Mouse (Mus musculus): ENCODE measurements around the gene Il17rd. TPM values are rescaled to one million over a fixed set of nuclear protein-coding genes. Genes with fewer than 3 reads are reported as not detected.

Il17rd gene
- total RNA-seq, 1 experiment from 2014 or later = 0.12 TPM

DNA sequence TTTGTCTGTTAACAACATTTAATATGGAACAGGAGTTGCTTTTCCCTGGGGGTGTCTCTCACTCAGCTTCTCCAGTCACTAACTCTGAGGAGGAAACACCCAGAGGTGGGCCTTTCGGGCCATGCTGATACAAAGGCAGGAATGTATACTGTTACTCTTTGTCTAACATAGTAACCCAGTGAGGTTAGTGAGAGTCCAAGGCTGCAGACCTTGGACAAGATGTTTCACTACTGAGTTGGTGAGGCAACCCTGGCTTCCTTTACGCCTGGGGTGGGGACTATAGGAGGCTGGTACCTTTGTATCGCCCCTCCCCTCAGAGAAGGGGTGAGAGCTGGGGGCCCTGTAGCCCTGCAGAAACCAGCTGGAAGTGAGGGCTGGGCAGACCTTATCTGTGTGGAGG is 83.9 kb downstream of the Il17rd start:
- no peak for ATAC-seq (ENCODE audit: extremely low read depth, insufficient number of reproducible peaks, low FRiP score, poor library complexity, severe bottlenecking)

DNA sequence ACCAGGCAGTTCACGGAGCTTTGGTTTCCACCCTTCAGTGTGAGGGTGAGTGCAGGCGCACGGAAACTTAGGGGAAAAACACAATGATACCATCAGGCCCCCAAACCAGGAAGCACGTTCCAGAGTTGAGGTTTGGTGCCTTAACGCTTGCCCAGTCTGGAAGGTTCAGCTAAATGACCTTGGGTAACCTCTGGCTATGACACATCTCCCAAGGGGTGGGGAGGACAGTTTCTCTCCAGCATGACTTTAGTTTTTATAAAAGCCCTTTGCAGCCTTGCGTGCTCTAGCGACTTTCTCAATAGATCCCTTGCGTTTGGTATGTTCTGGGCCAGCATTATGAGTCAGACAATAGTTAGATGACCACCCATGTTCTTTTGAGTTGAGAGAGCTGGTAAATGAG is 84.8 kb downstream of the Il17rd start:
- no peak for ATAC-seq (ENCODE audit: extremely low read depth, insufficient number of reproducible peaks, low FRiP score, poor library complexity, severe bottlenecking)

GRCm38 (mm10) chr14:27130031-27130430 is 91.3 kb downstream of the Il17rd start:
- ATAC-seq (ENCODE audit: extremely low read depth, insufficient number of reproducible peaks, low FRiP score, poor library complexity, severe bottlenecking) = no peak

DNA sequence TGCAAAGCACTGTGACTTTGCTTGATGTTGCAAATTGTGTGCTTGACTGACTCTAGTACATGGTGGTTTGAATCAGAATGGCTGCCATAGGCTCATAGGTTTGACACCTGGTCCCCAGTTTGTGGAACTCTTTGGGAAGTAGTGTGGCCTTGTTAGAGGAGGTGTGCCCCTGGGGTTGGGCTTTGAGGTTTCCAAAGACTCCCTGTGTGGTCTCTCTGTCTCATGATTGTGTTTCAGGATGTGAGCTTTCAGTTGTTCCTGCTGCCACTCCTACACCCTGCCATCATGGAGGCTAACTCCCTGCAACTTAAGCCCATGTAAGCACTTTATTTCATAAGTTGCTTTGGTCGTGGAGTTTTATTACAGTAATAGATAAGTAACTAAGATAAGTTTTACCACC is 91.9 kb downstream of the Il17rd start:
- ATAC-seq (ENCODE audit: extremely low read depth, insufficient number of reproducible peaks, low FRiP score, poor library complexity, severe bottlenecking) = no peak

- ATAC-seq (ENCODE audit: extremely low read depth, insufficient number of reproducible peaks, low FRiP score, poor library complexity, severe bottlenecking) = no peak
Measured at GRCm38 (mm10) chr14:27131521-27131920, 92.8 kb downstream of the Il17rd start.

DNA sequence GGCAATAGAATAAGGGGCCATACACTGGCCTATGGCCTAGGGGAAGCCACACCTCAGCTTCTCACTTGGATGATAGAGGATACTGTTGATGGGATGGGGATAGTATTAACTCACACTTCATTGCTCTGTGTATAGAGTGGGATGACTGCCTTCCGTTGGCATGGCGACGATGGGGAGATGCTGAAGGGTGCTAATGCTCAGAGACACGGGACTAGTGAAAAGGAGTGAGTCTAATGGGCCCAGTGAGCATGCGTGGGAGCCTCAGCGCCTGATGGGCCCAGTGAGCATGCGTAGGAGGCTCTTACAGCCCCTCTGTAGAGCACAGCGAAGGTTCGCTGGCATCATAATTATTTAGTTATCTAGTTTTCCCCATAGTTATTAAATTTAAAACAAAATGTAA is 100.2 kb downstream of the Il17rd start:
- ATAC-seq (ENCODE audit: extremely low read depth, insufficient number of reproducible peaks, low FRiP score, poor library complexity, severe bottlenecking) = no peak

- ATAC-seq (ENCODE audit: extremely low read depth, insufficient number of reproducible peaks, low FRiP score, poor library complexity, severe bottlenecking) = no peak
Measured at GRCm38 (mm10) chr14:27139968-27140367, 101.2 kb downstream of the Il17rd start.

- no peak for ATAC-seq (ENCODE audit: extremely low read depth, insufficient number of reproducible peaks, low FRiP score, poor library complexity, severe bottlenecking)
Measured at GRCm38 (mm10) chr14:27141486-27141885, 102.7 kb downstream of the Il17rd start.

GRCm38 (mm10) chr14:27142680-27143079 is 103.9 kb downstream of the Il17rd start:
- ATAC-seq (ENCODE audit: extremely low read depth, insufficient number of reproducible peaks, low FRiP score, poor library complexity, severe bottlenecking) = no peak

GRCm38 (mm10) chr14:27145171-27146045 is 106.7 kb downstream of the Il17rd start:
- no peak for ATAC-seq (ENCODE audit: extremely low read depth, insufficient number of reproducible peaks, low FRiP score, poor library complexity, severe bottlenecking)

- no peak for ATAC-seq (ENCODE audit: extremely low read depth, insufficient number of reproducible peaks, low FRiP score, poor library complexity, severe bottlenecking)
Measured at GRCm38 (mm10) chr14:27147726-27148125, 109.0 kb downstream of the Il17rd start.

DNA sequence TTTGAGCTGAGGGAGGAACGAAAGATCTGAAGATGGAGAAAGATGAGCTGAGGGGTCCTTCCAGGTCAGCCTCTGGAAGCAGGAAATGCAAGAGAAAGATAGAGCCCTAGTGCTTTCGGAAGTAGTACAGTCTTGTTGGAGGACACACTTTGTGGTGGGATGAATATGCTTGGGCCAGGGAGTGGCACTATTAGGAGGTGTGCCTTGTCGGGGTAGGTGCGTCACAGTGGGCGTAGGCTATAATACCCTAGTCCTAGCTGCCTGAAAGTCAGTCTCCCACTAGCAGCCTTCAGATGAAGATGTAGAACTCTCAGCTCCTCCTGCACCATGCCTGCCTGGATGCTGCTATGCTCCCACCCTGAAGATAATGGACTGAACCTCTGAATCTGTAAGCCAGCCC is 110.7 kb downstream of the Il17rd start:
- ATAC-seq (ENCODE audit: extremely low read depth, insufficient number of reproducible peaks, low FRiP score, poor library complexity, severe bottlenecking) = no peak

GRCm38 (mm10) chr14:27150011-27150640 is 111.4 kb downstream of the Il17rd start:
- ATAC-seq (ENCODE audit: extremely low read depth, insufficient number of reproducible peaks, low FRiP score, poor library complexity, severe bottlenecking) = no peak

DNA sequence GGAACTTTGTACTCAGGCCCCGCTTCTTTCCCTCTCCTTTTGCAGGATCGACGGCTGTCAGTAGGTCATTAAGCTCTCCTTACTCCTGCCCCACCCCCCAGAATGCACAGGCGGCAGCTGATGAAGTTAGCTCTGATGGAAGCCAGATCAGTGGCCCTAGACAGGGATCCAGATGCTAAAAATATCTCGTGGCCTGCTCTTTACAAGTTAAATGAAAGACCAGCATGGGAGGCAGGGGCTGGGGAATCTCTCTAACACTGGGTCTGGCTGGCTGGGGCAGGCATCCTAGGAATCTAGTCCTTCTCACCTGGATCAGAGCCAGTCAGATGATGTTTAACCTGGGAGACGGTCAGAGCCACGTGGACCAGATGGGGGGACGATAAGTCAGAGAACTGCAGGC is 112.7 kb downstream of the Il17rd start:
- no peak for ATAC-seq (ENCODE audit: extremely low read depth, insufficient number of reproducible peaks, low FRiP score, poor library complexity, severe bottlenecking)

- ATAC-seq (ENCODE audit: extremely low read depth, insufficient number of reproducible peaks, low FRiP score, poor library complexity, severe bottlenecking) = no peak
Measured at GRCm38 (mm10) chr14:27155088-27155487, 116.3 kb downstream of the Il17rd start.

- ATAC-seq (ENCODE audit: extremely low read depth, insufficient number of reproducible peaks, low FRiP score, poor library complexity, severe bottlenecking) = no peak
Measured at GRCm38 (mm10) chr14:27156032-27156431, 117.3 kb downstream of the Il17rd start.

Other genes with a start within 250 kb of the Il17rd start
- gene Asb14, start 144.4 kb upstream of the Il17rd start, total RNA-seq (2017) = not detected in 2 replicates
- 28.0 and 36.5 TPM in 2 replicates for gene Appl1, start 67.7 kb upstream of the Il17rd start, total RNA-seq (2017)
- gene Hesx1, start 44.5 kb upstream of the Il17rd start, total RNA-seq (2017) = not detected in 2 replicates
- gene Arhgef3, start 76.0 kb downstream of the Il17rd start, total RNA-seq (2017) = 245 and 266 TPM in 2 replicates